Mouse (Mus musculus) urinary bladder, postnatal 25 days (tissue): ENCODE data around the gene Wdr91.
A peak's percentile ranks its signal among the peaks of the same experiment; 100 is the strongest.

Experiments used
- DNase-seq: peaks from one replicate; pipeline ENCODE4 v3.0.0; 2022; ENCODE audit warnings: low spot score

Gene Wdr91

DNA sequence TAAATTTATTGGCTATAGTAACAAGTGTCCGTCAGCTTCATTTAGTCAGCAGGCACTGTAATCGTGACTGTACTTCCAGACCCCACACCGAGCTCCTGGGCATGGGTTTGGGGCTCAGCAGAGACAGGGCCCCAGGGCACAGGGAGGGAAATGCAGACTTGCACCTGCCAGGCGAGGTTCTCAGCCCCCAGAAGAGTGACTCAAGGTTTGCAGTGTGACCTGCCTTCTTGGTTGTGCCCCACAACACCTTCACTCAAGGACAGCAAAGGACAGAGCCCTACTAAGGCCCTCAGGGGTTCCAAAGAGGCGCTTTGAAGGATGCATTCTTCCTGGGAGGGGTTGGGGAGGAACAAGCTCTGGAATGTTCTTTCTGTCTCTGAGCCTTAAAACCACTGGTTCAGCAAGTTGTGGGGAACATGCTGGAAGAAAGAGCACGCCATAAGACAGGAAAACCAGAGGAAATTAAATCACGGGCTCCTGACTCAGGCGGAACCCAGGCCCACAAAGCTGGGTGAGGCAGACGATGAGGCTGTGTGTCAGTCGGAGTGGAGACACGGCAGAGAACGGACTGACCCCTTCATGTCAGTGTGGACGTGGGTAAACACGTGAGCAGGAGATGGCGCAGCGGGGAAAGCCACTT is 31.5 kb downstream of the Wdr91 start:
- no peak for DNase-seq

DNA sequence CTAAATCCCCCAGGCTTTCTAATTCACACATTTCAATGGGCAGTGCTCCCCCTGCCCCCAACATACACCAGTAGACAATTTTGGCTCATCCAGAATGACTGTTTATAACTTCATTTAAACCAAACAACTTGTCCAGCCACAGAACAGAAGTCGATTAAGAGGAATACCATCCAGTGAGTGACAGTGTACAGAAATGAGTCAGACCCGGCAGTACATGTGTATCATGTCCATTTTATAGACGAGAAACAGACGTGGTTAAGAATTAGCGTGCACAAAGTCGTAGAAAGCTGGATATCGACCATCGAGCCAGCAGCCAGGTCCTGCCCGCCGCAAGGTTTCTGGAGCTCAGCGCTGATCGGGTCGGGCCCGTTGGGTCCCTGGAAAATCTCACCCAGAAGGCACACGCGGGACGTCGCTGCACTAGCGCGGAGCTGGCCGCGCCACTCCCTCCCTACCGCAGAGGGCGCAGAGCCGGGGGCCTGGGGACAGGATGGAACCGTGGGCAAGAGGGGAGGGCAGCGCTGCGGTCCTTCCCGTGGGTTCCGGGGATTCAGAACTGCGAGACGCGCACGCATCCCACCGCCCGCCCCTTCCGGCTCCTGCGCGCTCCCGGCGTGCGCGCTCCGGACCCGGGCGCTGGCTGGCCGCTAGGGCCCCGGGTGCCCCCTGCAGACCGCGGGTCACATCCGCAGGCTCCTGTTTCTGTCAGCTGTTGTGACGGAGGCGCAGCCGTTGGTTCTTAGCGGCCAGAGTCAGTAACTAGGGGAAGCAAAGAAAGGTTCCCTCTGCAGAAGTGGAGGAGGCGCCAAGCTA is 33.0 kb downstream of the Wdr91 start, which contains the start of gene Cyren:
Gene Cyren, minus strand, starts transcription at position 552 of the 813 bp plus-strand sequence.
- peak; percentile 91 for DNase-seq

DNA sequence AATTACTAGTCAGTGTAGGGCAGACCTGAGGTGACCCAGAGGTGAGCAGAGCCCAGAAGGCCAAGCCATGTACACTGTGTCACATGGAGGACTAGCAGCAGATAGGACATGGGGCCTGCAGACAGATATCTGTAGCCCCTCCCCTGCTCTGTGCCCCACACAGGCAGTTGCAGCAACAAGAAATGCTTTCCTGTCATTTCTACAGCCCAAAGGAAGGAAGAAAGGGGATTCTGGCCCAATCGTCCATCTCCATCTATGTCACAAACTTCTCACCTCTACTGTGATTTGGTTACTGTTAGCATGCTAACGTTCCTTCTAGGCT is 33.9 kb downstream of the Wdr91 start:
- no peak for DNase-seq

DNA sequence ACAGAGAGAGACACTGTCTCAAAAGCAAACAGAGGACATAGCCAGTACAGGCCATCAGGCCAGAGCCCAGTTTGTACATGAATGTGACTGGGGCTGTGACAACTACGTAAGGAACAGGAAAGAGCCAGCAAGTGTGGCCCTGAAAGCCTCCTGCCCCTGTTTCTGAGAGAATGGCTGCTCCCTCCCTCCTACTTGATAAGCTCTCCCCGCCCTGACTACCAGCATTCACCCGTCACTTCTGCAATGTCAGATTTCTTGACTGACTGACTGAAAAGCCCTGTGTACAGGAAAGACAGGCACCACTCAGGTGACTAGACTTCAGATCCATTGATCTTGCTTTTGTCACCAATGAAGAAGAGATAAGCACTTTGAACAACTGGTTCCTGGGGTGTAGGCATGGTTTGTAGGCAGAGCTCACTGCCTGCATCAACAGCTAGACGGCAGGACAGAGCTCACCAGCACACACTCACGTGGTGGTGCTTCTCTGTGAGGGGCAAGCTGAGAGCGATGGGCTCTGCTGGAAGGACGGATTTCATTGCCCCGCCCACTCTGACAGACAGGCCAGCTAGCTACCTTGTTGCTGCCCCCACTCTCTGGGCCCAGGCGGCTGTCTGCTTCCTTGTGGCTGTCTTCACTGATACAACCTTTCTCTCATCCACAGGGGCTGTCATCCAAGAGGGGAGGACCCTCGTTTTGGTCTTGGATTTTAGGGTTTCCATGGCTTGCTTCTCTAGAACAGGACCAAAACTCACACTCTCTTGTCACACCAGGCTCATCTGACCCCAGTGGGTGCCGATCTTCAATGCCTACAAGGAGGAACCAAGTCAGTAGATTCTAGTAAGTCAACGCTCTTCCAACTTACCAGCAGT is 34.5 kb downstream of the Wdr91 start:
- DNase-seq: no peak

DNA sequence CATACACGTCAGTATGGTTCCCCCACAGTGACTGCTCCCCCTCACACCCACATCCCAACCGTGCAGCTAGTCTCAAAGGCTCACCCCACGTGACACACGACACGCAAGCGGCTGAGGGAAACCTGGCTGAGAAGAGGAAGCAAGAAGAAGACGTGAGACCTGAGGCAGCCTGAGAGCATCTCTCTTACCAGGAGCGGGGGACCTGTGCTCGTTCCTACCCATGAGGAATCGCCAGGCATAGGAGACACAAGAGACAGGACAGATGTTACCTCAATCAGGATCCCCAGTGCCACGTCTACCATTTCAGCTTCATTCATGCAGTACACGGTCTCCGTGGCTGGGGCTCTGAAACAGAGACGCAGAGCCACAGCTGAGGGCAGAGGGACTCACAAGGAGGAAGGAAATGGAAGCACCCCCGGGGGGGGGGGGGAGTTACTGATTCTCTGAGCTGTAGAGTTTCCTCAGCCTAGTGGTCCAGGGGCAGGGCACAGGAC is 35.4 kb downstream of the Wdr91 start:
- no peak for DNase-seq

DNA sequence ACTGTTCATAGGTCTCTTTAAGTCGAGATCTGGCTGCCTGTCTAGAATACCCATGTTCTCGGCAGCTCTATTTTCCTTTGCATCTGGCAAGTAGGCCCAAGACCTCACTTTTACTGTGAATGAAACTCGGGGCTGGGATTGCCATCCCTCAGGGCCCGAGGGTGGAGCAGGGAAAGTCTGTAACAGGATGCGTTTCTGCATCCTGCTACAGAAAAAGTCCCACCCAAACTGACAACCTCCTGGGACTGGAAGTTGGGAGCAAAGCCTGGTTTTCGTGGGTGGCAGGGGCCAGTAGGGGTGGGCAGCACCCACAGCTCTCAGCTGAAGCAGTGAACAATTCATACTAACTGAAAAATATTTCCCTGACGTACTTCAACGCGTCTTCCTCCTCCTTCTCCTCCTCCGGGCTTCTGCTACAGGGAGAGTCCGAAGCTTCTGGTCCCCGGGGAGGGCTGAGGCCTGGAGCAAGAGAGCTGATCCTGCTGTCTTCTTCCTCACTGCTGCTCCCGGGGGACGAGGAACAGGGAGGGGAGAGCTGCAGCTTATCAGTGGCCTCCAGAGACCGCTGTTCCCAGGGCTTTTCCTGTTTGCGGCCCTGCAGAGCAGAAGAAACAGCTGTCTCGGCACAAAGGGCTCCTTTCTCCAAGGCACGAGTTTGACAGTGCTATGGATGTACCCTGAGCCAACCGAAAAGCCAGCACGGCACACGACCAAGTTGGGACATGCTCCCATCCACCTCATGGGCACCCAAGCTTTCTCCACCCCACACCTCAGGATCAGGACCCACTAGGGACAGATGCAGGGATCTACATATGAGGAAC is 36.4 kb downstream of the Wdr91 start:
- DNase-seq: no peak

DNA sequence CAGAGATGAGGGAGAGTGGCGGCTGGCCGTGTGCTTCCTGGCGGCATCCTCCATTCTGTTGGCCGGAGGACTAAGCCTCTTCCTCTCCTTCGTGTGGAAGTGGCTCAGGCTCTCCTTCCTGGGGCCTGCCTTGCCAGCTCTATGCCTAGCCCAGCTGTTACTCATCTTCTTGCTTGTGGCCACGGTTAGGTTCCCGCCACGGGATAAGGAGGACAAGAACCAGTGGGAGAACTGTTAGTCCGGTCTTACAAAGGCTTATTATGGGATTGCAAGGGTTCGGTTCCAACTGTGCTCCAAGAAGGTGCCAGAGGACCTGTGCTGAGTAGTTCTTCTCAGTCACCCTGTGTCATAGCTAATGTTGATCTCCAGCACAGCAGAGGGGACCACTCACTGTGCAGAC is 37.8 kb downstream of the Wdr91 start:
- no peak for DNase-seq

DNA sequence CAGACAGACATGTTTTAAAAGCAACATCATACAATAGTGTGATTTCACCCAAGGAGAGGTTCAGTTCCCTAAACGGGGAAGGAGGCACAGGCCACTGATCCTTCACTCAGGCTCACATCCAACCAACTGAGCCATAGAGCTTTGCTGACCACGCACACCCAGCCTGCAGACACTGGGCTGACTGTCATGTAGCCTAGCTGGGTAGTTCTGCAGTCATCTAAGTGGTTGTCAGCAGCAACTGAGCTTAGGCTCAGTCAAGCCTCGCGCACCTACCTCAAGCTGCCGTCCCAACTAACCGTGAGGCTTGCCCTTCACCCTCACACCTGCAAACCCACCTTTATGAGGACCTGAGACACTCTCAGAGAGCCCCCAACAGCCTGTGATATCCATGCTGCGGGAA is 38.7 kb downstream of the Wdr91 start:
- no peak for DNase-seq

DNA sequence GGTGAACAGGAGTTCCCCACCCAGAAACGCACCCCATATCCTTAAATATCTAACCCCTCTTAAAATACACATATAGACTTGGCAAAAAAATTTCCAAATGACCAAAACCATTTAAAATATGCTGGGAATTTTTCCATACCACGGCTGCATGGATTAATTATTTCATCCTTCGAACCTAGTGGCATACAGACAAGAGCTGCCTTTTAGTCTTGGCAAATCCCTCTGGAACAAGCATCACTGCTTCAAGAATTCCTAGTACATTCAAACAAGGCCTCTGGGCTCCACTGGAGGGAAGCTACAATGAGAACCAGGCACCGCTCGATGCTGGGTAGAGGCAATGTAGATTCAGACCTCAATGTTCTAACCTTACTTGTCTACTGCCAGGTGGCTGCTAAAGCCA is 40.0 kb downstream of the Wdr91 start:
- no peak for DNase-seq

DNA sequence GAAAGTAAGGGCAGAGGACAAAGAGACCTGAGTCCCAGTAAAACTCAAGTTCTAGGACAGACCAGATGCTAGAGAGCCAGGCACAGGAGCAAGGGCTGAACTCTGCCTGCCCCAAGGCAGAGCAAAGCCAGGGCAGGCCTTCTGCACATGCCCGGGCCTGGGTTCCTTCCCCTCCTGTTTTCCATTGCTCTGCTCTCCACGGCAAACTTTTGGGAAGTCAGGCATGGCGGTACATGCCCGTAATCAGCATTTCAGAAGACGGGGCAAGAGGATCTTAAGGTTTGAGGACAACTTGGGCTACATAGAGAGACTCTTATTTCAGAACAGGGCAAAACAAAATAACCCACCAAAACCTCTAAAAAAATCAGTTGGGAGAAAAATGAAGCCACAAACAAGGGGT is 40.5 kb downstream of the Wdr91 start:
- DNase-seq: no peak

DNA sequence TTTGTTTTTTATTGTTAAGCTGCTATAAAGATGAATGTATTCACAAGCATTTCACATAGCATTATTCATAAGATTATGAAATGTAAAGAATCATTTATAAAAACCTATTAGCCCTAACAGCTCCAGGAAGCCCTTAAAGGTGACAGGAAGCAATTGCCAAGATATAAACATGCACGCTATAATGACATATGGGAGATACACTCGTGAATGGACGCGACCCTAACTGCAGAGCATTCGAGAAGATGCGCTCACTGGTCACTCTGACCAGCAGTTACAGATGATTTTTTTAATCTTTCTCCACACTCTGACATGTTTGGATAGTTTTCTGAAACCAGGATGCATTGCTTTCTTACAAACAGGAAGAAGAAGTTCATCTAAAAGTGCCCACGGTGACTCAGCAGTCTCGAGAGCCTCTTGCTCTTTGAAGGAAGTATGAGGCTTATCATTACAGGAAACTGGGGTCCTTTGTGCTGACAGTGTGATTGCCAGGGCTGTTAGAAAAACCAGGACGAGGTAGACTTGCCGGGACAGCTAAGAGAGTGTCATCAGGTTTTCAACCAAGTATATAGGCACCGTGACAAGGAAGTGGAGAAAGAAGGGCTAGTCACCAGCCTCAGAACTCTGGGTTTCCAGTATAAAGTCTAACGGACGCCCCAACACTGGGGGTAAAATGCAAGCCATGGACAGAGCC is 41.3 kb downstream of the Wdr91 start:
- no peak for DNase-seq

DNA sequence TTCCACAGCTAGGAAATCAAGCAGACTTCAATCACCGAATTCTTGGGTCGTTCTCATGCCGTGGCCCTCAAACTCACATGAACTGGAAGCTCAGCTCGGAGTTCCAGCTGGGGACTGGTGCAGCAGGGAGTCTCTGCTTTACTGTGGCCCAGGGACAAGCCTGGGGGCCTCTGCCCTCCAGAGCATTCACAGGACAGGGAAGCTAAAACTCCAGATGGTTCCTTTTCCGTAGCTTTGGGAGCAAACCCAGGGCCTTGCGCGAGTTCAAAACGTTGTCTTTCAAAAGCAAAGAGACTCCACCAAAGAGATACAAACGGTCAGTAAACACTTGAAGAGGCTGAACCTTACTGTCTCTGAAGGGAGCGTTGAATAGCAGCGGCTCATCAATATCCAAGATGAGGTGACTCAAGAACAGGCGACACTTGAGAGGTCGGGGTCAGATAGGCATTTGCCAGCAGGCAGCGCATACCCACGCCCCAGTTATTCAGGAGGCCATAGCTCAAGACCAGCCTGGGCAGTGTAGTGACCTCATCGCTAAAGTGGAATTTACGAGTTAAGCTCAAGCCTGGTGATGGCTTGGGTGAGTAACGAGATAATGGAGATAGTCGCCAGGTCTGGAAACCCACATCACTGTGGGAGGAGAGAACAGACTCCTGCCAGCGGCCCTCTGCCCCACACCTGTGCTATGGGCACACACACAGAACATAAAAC is 42.0 kb downstream of the Wdr91 start:
- no peak for DNase-seq

DNA sequence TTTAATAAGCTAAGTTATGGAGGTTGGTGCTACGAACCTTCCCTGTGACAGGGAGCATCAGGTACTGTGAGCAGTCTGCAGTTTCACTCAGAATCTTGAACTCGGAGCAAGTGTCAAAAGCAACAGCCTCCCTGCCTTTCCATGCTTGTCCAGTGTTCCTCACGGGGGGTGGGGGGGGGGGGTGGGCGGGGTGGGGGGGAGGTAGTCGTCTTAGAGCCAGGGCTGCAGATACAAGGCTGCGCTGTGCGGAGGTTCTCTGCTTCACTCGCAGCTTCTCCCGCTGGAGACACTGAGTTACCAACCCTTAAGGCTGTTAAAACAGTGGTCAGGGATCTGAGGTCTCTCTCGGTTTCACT is 42.7 kb downstream of the Wdr91 start:
- no peak for DNase-seq

DNA sequence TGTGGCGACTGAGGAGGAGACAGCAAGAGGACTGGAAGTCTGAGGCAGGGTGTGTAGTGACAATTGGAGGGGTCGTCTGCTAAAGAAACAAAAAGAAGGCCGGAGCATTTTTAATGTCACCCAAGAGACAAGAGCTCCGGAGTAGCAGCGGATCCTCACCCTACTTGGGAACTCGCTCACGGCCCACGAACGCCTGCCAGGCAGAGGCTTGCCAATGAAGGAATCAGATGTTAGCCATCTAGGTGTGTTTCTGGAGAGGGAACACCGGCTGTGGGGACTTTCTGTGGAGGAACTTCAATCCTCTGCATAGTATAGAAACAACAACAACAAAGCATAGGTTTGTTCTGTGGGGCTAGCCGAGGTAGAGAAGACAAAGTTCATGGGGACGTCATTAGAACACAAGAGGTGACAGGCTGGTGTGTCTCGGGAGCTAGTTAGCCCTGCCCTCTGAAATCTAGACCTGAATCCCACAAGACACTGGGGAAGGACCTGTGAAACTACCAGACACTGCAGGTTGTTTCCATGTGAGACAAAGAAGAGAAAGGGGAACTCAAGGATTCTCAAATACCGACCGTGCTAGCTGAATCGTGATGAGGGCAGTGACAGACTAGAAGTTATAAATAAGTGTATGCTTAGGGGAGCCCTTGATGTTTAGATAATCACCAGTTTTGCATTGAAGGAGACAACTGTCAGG is 43.2 kb downstream of the Wdr91 start:
- no peak for DNase-seq

DNA sequence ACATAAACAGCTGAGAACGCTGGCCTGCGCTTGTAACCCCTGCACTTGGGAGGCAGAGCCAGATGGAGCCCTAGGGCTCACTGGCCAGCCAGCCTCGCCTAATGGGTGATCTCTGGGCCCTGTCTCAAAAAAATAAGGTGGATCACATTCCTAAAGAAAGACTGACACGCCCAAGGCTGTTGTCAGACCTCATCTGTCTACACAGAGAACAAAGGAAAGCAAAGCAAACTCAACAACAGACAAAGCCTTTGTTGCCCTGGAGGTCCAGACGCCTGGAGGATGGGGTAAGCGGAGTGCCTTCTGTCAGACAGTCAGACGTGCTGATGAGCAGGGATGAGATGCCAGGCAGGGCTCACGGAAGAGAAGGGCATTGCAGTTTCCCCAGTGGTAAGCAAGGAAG is 43.9 kb downstream of the Wdr91 start:
- DNase-seq: no peak

DNA sequence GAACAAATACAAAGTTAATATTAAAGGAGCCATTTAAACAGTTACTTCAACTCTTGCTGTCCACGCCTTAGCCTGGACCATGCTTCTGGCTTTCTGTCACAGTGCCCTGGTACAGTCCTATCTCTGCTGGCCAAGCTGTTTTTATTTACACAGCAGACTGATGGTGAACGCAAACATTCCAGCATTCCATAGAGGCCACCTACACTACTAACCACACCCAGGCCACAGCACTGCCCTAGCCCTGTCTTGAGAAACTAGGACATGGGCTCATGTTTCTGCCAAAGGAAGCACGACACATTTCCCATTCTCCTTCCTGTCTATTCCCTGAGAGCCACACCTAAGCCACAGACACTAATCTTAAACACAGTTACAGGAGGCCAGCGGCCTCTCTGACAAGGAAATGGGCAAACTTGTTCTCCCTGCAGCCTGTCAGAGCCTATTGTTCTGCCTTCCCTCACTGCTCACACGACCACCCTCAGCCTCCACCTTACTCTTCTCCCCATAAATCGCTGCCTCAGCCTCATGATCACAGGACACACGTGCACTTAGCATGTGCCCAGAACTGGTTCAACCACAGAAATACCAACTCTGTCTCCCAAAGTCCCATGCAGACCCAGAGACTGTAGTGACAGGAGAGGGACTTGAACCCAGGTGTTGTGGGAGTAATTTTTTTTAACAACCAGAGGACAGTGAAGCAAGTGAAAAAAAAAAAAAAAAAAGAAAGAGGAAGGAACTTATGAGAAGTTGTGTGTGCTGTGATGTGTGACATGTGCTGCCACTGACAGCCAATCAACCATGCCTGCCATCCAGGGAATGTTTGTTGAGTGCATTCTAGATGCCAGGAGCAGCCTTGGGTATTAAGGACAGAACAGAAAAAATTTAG is 44.7 kb downstream of the Wdr91 start:
- no peak for DNase-seq

DNA sequence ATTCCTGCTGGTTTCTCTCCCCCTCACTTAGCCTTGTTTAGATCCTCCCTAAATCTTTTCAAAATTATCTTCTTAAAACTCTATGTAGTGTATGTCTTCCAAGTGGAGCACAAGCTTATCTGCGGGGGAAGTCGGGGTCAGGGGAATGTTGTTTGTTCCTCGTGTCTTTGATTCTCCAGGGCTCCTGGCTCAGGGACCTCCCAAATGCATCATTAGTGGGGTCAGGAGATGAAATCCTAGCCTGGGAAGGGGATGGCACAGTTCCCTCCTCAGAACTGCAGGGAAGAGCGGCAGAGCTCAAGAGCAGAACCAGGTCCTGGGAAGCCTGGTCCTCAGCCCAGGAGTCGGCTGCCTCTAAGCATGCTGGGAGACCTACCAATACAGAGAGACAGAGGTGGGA is 45.5 kb downstream of the Wdr91 start:
- no peak for DNase-seq

DNA sequence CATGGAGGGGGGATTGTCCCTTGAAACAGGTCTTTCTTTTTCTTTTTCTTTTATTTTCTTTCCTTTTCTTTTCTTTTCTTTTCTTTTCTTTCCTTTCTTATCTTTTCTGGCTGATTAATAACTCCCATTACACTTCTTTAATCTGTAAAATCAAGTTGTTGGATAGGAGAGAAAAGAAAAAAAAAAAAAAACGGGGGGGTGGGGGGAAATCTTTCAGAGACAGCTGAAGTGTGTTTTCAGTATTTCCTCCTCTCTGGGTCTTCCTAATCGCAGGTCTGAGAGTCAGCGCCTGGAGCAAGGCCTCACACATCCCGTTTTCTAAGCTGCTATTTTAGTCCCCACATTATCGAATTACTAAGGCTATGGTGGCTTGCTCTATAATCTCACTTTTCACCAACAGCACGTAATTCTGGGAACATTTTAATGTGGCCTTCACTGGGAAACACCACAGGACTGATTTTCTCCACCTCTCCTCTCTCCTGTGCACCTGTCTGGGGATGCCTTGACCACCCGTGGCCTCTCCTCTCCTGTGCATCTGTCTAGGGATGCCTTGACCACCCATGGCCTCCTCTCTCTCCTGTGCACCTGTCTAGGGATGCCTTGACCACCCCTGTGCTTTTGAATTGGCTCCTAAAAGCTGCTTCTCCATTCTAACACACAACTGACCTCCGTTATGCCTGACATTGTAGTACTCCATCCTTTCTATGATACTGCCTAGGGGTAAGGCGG is 46.7 kb downstream of the Wdr91 start:
- no peak for DNase-seq
